Mouse (Mus musculus) kidney, adult 2 months (tissue): ENCODE results near the gene Fli1.

Experiments used
- CTCF ChIP-seq: fragments of 200-500 bp; conservative IDR thresholded peaks from 2 replicates; pipeline ENCODE4 v1.5.1; 2011; ENCODE audit warnings: low read depth, mild to moderate bottlenecking, control low read depth, low read length, moderate library complexity, mixed read lengths; ENCODE audit not compliant: insufficient read depth, insufficient read length
- POLR2A ChIP-seq: fragments of 200-500 bp; IDR thresholded peaks from one replicate; pipeline ENCODE4 v1.6.1; 2011; ENCODE audit warnings: low read depth, low read length, control low read depth

- TF ChIP-seq CTCF (no peak), POLR2A (no peak)
Observed at GRCm38 (mm10) chr9:32489794-32490358, 52.8 kb downstream of the Fli1 start.
